Mouse (Mus musculus) kidney, adult 11 months (tissue): ENCODE results near the gene Abcc2.

Source experiments
- DNase-seq: peaks from one replicate; pipeline ENCODE4 v3.0.0; 2022

Abcc2 gene

DNA sequence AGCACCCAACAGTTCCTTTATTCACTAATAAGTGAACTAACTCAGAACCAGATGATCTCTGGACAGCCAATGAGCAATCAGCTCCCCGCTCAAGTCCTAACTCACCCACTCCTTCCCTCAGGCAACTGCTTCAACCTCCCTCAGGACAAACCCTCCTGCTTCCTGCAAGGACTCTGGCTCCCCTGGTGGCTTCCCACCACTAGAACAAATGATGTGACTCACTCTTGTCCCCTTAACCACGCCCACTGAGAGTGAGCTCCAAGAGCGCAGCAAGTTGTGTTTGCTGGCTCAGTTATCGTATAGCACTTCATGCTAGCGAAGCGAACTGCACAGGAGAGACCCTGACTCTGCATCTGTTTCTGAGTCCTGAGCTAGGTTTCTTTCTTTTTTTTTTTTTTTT is 75.4 kb downstream of the Abcc2 start:
- no peak for DNase-seq

DNA sequence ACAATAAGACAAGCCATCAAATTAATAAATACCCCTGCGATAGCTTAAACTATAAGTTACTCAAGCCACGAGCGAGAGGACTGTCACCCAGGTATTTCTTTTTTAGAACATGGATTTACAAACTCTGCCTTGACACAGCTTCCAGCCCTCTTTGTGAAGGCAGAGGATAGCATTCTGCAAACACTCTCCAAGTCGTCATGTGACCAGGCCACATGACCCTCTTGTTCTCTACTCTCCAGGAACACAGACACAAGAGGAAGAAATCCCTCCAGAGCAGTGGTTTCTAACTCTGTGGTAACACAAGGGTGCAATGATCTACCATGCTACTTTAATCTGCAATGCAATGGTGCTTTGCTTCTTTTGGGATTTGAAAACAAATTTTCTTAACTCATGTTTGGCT is 88.4 kb downstream of the Abcc2 start:
- DNase-seq = no peak

DNA sequence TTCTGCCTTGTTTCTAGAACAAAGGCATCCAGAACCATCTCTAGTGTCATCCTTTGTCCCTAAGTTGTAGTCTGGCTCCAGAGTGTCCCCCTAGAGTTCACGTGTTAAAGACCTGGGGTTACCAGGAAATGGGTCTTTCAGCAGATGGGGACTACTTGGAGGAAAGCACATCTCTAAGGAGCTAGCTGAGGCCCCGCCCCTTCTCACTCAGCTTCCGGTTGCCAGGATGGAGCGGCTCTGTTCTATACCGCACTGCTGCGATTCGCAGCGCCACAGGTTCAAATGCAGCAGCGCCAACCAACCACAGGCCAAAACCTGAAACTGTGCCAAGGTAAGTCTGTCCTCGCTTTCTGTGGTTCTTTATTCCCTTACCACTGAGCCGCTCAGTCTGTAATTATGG is 92.4 kb downstream of the Abcc2 start:
- no peak for DNase-seq

DNA sequence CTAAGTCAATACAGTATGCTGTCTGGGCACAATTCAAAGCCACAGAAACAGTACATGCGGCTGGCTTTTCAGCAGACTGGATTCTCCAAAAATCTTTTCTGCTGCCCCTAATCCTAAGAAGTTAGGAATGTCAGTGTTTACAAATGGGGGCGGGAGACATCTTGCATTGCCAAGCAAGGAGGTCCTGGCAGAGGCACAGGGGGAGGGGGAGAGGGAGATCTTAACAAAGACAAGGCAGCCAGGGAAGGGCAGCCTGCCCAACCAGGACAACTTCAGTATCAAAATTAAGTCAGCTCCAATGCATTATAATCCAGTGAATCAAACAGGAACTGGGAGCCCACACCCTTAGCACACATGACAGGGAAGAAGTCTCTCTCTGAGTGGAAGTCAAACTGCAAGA is 94.0 kb downstream of the Abcc2 start:
- no peak for DNase-seq

DNA sequence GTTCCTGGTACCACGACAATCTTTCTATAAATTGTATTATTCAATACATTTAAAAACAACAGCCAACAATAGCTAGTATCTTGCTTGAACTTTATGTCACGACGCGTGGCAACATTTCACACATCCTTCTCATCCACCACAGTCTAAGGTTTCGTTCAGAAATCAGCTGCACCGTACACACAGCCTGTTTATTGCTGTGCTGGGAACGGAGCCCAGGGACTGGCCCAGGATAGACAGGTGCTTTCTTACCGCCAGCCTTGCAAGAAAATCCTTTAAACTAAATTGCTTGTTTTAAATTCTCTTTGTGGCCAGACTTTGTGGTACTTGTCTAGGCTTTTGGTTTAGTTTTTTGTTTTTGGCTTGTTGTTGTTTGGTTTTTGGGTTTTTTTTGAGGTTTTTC is 95.4 kb downstream of the Abcc2 start:
- DNase-seq = no peak

DNA sequence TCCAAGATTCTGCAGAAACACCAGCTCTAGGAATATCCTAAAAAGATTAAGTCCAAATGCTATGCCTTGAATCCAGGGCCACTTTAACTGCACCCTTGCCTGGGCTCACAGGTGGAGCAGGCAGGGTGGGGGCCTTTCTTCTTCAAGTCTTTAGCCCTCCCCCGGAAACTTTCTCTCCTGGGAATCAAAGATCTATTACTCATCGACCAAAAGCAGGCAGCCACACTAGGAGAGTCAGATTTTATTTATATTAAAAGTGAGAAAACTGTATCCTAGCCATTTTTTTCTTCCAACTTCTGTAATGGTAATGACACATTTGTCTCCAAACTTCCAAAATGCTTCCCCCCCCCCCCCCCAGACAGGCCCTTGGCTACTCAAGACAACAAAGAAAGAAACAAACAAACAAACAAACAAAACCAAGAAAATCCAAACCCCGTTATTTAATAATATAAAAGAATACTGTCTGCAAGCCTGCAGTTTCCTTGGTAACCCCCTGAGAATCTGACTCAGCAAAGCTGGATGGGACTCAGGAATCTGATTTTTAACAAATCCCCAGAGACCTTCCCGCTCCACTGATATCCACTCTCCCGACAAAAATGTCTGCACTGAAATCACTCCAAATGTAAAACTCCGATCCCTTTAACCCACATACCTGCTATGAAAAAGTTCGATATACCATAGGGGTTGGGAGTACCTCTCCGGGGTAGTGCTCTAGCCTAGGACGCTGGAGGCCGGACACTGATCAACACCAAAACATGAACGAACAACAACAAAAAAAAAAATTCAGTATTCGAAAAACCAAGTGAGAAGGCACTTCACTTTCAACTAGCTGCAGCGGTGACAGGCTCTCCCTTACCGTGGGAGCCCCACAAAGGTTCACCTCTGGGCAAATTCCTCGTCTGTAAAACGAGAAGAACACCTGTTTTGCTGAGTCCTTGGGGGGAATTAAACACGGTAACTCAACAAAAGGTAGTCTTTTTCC is 96.4 kb downstream of the Abcc2 start:
- no peak for DNase-seq

DNA sequence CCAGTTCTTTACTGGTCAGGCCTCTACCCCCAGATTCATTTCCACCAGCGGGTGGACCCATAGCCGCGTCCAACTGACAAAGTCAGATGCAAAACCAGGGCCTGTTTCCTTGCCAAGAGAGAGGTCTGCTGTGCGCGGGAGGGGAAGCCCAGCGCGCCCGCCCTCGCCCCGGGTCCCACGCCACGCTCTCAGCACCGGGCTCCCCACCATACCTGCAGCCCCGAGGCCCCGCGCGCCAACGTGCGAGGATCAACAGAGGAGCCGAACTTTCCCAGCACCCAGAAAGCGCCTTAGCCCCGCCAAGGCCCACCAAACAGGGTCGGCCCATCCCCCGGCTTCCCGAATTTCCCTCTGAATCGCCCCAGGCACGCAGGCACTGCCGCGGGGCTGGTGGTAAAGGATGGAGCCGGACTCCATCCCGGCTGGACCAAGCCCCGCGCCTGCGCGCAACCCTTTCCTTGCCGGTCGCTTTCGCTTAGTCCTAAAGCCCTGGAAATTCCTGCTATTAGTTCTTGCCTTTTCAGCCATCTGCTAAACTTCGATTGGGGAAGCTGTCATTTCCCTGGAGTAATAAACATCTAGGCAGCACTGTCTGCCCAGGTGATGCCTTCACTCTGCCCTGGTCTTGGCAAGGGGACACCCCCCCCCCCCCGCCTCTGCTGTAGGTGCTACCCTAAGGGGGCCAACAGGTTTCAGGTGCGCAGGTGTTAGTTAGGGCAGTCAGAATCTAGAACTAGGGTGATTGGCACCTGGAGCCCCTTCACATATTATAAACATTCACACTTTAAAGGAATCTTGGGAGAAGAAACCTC is 97.6 kb downstream of the Abcc2 start:
- no peak for DNase-seq

DNA sequence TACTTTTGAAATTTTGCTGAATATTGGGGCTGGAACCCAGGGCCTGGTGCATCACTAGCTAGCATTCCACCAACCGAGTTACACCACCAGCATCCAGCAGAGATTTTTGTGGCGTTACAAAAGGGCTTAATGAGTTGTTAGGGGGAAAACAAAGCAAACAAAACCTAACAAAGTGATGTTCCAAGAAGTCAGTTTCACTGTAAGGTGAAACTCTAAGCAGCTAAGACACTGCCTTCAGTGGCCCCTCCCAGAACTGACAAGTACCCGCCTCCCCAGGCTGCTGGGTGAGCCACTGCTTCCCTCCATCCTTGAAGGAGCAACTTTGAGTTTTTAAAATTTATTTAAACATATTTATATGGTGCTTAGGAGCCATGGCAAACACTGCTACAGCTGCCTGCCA is 98.4 kb downstream of the Abcc2 start:
- DNase-seq = no peak

DNA sequence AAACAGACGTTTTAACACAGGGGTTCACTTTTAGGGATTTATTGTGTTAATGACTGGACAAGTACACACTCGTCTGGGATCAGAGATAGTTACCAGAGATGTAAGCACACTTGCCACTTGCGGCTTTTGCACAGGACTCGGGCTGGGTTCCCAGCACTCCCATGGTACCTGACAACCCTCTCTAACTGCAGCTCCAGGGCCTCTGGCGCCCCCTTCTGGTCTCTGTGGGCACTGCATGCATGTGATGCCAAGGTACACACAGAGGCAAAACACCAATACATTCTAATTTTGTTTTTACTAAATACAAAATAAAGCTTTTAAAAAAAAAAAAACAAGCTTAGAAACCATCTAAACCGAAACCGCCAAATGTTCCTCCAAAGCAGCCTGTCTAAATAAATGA is 99.6 kb downstream of the Abcc2 start:
- no peak for DNase-seq

DNA sequence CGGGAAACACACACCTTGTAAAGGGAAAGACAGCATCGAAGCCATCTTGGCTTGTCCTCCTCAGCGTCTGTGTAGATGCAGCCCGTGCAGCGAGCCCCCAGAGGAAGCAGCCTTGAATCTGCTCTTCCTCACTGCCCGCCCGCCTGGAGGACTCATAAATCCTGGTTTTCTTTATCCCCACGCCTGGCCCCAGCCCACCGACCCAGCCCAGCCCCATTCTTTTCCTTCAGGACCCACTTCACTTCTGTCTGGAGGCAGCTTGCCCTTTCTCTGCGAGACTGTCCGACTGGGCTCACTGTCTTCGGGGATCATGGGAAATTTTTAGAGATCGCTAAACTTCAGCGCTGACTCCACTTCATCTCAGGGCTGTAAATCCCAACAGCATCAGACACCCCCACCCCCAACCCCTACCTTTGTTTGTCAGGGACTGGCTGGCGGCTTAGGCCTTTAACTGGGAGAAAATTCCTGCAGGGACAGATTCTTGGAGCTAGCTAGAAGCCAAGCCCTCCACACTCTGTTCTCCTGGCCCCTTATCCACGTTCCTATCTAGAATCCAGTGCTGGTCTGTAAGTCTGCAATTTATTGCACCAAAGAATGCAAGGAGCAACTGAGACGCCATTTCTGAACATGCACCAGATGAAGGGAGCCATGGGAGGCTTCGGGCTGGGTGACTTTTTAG is 101.0 kb downstream of the Abcc2 start:
- DNase-seq = no peak

DNA sequence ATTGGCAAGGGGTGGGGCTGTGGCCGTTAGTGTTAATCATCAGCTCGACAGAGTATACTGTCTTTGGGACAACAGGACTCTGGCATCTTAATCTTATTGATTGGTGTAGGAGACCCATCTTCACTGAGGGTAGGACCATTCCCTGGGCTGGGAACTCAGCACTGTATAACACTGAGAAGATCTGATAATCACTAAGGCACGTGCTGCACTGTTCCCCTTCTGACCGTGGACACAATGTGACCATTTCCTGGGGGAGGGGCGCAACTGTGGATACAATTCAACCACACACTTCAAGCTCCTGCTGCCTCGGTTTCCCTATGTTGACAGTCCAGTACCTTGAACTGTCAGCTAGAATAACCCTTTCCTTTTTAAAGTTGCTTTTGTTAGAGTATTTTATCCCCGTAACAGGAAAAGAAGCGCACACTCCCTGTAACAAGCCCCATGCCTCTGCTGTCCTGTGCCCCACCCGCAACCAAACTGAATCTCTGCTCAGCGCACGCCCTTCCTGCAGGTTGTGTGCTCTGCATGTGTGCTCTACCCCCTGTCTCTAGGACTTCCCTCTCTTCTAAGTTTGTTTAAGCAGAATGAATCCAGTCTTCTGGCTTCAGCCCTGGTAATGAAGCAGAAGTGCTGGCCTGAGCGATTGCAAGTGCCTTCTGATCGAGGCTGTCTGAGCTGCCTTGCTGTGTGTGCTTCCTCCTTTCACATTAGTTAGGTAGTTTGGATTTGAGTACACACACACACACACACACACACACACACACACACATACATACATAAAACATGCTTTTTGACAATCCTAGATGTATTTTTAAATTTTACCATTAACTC is 102.9 kb downstream of the Abcc2 start:
- DNase-seq = no peak

DNA sequence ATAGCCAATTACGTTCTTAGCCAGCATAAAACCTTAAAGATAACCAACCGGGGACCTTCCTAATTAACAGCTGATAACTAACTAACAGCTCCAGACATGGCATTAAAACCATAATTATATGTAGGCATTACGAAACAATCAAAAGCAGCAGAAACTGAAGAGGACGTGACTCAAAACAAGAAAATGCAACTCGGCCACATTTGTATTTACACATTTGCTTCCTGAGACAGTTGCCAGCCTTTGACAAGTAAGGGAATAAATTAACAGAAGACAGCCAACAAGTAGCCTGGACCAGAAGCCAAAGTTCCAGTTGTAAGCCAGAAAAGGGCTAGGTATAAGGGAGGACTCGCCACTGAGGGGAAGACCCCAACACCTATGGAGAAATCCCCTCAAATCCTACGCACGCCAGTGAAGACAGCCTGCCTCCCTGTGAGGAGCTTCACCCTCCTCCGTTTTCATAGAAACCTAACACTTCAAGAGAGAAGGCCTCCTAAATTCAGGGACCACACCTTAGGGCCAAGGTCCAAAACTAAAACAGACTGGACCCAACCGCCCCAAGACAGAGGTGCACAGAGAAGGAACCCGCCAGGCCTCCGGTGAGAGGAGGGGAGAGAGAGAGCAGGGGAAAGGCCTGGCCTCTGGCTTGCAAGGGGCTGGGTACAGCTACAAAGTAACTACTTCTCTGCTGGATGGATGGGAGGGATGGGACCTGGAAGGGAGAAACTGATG is 104.5 kb downstream of the Abcc2 start:
- DNase-seq = no peak

DNA sequence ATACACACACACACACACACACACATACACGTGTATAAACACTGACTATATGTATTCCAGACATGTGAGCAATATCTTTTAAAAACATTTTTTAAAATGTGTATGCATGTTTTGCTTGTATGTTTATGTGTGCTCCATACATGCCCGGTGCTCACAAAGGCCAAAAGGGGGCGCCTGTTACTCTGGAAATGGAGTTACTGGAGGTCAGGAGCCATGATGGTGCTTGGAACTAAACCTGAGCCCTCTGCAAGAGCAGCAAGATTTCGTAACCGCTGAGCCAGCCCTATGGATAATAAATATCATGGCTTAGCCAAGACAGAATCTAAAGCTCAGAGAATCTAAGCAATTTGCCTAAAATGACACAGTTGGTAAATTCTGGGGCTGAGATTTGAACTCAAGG is 105.2 kb downstream of the Abcc2 start:
- no peak for DNase-seq

DNA sequence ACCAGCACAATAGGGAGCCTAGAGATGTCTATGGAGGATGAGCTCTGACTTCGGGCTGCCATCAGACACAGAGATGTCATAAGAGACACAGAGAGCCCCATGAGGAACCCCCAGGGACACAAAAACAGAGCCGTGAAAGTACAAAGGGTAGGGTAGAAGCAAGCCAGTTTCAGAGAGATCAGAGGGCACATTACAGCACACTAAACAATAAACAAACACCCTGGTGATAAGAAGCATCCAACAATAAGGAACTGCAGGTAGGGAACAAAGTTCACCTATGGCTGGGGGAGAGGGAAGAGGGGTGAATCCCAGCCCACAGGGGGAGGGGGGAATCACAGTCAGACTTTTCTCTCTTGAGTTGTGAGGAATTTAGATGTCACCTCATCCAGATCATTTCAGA is 105.7 kb downstream of the Abcc2 start:
- no peak for DNase-seq
